Mouse (Mus musculus) embryonic facial prominence, embryonic 12.5 days (tissue): ENCODE results near the gene Pecam1. TPM values are rescaled to one million over a fixed set of nuclear protein-coding genes. Genes with fewer than 3 reads are reported as not detected.

Source experiments
- ATAC-seq: fragments of 200-750 bp; cut with Nextera tagmentation; 2 replicates; pipeline ENCODE4 v1.8.0; 2017; ENCODE audit not compliant: insufficient number of reproducible peaks, insufficient read depth, low FRiP score, low TSS enrichment
- H3K27ac ChIP-seq: fragments of 300-500 bp; sonication (generic); 2 replicates; pipeline ENCODE4 v1.5.1; 2016; ENCODE audit warnings: mild to moderate bottlenecking
- H3K27me3 ChIP-seq: fragments of 300-500 bp; sonication (generic); 2 replicates; pipeline ENCODE4 v1.6.1; 2016; ENCODE audit warnings: mild to moderate bottlenecking, moderate library complexity
- H3K36me3 ChIP-seq: fragments of 300-500 bp; sonication (generic); 2 replicates; pipeline ENCODE4 v1.6.1; 2016; ENCODE audit warnings: mild to moderate bottlenecking
- H3K4me1 ChIP-seq: fragments of 300-500 bp; sonication (generic); 2 replicates; pipeline ENCODE4 v1.6.1; 2016
- H3K4me2 ChIP-seq: fragments of 300-500 bp; sonication (generic); replicated peaks from 2 replicates; pipeline ENCODE4 v1.6.1; 2016; ENCODE audit warnings: mild to moderate bottlenecking, moderate library complexity
- H3K4me3 ChIP-seq: fragments of 300-500 bp; sonication (generic); 2 replicates; pipeline ENCODE4 v1.5.1; 2016; ENCODE audit warnings: mild to moderate bottlenecking
- H3K9ac ChIP-seq: fragments of 300-500 bp; sonication (generic); 2 replicates; pipeline ENCODE4 v1.6.1; 2016; ENCODE audit warnings: mild to moderate bottlenecking, moderate library complexity
- H3K9me3 ChIP-seq: fragments of 300-500 bp; sonication (generic); 2 replicates; pipeline ENCODE4 v1.6.1; 2016; ENCODE audit warnings: mild to moderate bottlenecking, moderate library complexity
- WGBS: fragments of 180-500 bp; shearing (Covaris S2); methylation state at CpG from one replicate; pipeline ENCODE4 v1.1.7; 2016; 5-methylcytosine and 5-hydroxymethylcytosine counted together
- polyA plus RNA-seq: library from polyadenylated mRNA; unstranded; fragments of >200 nt; fragmentation: Nextera tagmentation; extraction: Ambion mirVana; gene quantifications from 2 replicates; pipeline ENCODE4 v1.2.1, GENCODE M21; 2016

The Pecam1 gene
- polyA plus RNA-seq, 1 experiment from 2014 or later, result 30.5 TPM

- Histone ChIP-seq H3K4me2 (no peak overlapping the region), H3K36me3 (no peaks in the 10 kb centered on the region), H3K9me3 (no peaks in the 10 kb centered on the region), H3K27me3 (no peaks in the 10 kb centered on the region), H3K9ac (no peak overlapping the region), H3K4me3 (no peak overlapping the region), H3K27ac (no peak overlapping the region), H3K4me1 (peaks cover 14% of the 10 kb centered on the region)
- 85% methylated on average over 10 of the region's 10 CpGs for WGBS
- ATAC-seq, result no peak
These were observed 26.1 kb downstream of the Pecam1 start for GRCm38 (mm10) chr11:106724176-106724915.

- no peak for ATAC-seq
- no peak overlapping the region for H3K4me3 ChIP-seq
- peaks cover 13% of the 10 kb centered on the region for H3K4me1 ChIP-seq
- no peak overlapping the region for H3K4me2 ChIP-seq
- H3K36me3 ChIP-seq, result no peaks in the 10 kb centered on the region
- no peaks in the 10 kb centered on the region for H3K9me3 ChIP-seq
- 77% methylated on average over 15 of the region's 15 CpGs for WGBS
- no peak overlapping the region for H3K27ac ChIP-seq
- H3K9ac ChIP-seq, result no peak overlapping the region
- H3K27me3 ChIP-seq, result no peaks in the 10 kb centered on the region
These were observed 26.8 kb downstream of the Pecam1 start for GRCm38 (mm10) chr11:106723611-106724125.

- Histone ChIP-seq H3K4me2 (no peak overlapping the region), H3K4me3 (no peak overlapping the region), H3K27me3 (no peaks in the 10 kb centered on the region), H3K36me3 (no peaks in the 10 kb centered on the region), H3K9ac (no peak overlapping the region), H3K27ac (no peak overlapping the region), H3K9me3 (no peaks in the 10 kb centered on the region), H3K4me1 (peaks cover 5% of the 10 kb centered on the region; the same call in 1 of the 2 replicates)
- no peak for ATAC-seq
- WGBS, result 23% methylated on average over 5 of the region's 7 CpGs
These were observed 27.5 kb downstream of the Pecam1 start for GRCm38 (mm10) chr11:106722831-106723361.

GRCm38 (mm10) chr11:106720379-106720778 lies 30.0 kb downstream of the Pecam1 start:
- Histone ChIP-seq H3K27me3 (peaks cover 3% of the 10 kb centered on the region; the same call in 1 of the 2 replicates), H3K36me3 (no peaks in the 10 kb centered on the region), H3K4me2 (no peak overlapping the region), H3K4me1 (peaks cover 4% of the 10 kb centered on the region; the same call in 1 of the 2 replicates), H3K9ac (no peak overlapping the region), H3K4me3 (no peak overlapping the region), H3K27ac (no peak overlapping the region), H3K9me3 (no peaks in the 10 kb centered on the region)
- ATAC-seq, result no peak
- WGBS, result 71% methylated on average over 8 of the region's 8 CpGs

GRCm38 (mm10) chr11:106716568-106716967 lies 33.9 kb downstream of the Pecam1 start:
- Histone ChIP-seq H3K9ac (no peak overlapping the region), H3K27me3 (peaks cover 3% of the 10 kb centered on the region; the same call in 1 of the 2 replicates), H3K27ac (no peak overlapping the region), H3K9me3 (no peaks in the 10 kb centered on the region), H3K4me3 (no peak overlapping the region), H3K36me3 (no peaks in the 10 kb centered on the region), H3K4me1 (no peaks in the 10 kb centered on the region), H3K4me2 (no peak overlapping the region)
- WGBS, result 80% methylated on average over 5 of the region's 5 CpGs
- ATAC-seq, result no peak

GRCm38 (mm10) chr11:106715066-106715465 lies 35.4 kb downstream of the Pecam1 start:
- no peak overlapping the region for H3K9ac ChIP-seq
- WGBS, result 72% methylated on average over 6 of the region's 6 CpGs
- H3K4me3 ChIP-seq, result no peak overlapping the region
- no peaks in the 10 kb centered on the region for H3K4me1 ChIP-seq
- no peaks in the 10 kb centered on the region for H3K36me3 ChIP-seq
- peaks cover 3% of the 10 kb centered on the region; the same call in 1 of the 2 replicates for H3K27me3 ChIP-seq
- ATAC-seq, result no peak
- H3K4me2 ChIP-seq, result no peak overlapping the region
- peak overlapping the region; percentile 54; the same call in 1 of the 2 replicates for H3K27ac ChIP-seq
- no peaks in the 10 kb centered on the region for H3K9me3 ChIP-seq

- Histone ChIP-seq H3K4me1 (peaks cover 18% of the 10 kb centered on the region), H3K4me3 (no peak overlapping the region), H3K36me3 (no peaks in the 10 kb centered on the region), H3K9me3 (no peaks in the 10 kb centered on the region), H3K4me2 (no peak overlapping the region), H3K27ac (no peak overlapping the region), H3K27me3 (peaks cover 3% of the 10 kb centered on the region; the same call in 1 of the 2 replicates), H3K9ac (no peak overlapping the region)
- 67% methylated on average over 5 of the region's 5 CpGs for WGBS
- ATAC-seq, result no peak
These were observed 39.6 kb downstream of the Pecam1 start for GRCm38 (mm10) chr11:106710789-106711188.

GRCm38 (mm10) chr11:106709227-106709985 lies 41.0 kb downstream of the Pecam1 start:
- no peak for ATAC-seq
- H3K9ac ChIP-seq, result no peak overlapping the region
- no peaks in the 10 kb centered on the region for H3K9me3 ChIP-seq
- peaks cover 18% of the 10 kb centered on the region for H3K4me1 ChIP-seq
- 19% methylated on average over 15 of the region's 15 CpGs for WGBS
- H3K36me3 ChIP-seq, result no peaks in the 10 kb centered on the region
- H3K4me2 ChIP-seq, result peak overlapping the region; percentile 35
- no peak overlapping the region for H3K27ac ChIP-seq
- H3K27me3 ChIP-seq, result no peaks in the 10 kb centered on the region
- no peak overlapping the region for H3K4me3 ChIP-seq

GRCm38 (mm10) chr11:106707866-106708265 lies 42.6 kb downstream of the Pecam1 start:
- Histone ChIP-seq H3K9me3 (no peaks in the 10 kb centered on the region), H3K36me3 (no peaks in the 10 kb centered on the region), H3K27me3 (no peaks in the 10 kb centered on the region), H3K27ac (no peak overlapping the region), H3K9ac (no peak overlapping the region), H3K4me1 (peaks cover 18% of the 10 kb centered on the region), H3K4me3 (no peak overlapping the region), H3K4me2 (no peak overlapping the region)
- no peak for ATAC-seq
- WGBS, result 55% methylated on average over 3 of the region's 3 CpGs

GRCm38 (mm10) chr11:106707085-106707484 lies 43.3 kb downstream of the Pecam1 start:
- Histone ChIP-seq H3K9ac (no peak overlapping the region), H3K4me3 (no peak overlapping the region), H3K27ac (no peak overlapping the region), H3K9me3 (no peaks in the 10 kb centered on the region), H3K4me1 (peaks cover 18% of the 10 kb centered on the region), H3K27me3 (no peaks in the 10 kb centered on the region), H3K36me3 (no peaks in the 10 kb centered on the region), H3K4me2 (no peak overlapping the region)
- 53% methylated on average over 8 of the region's 8 CpGs for WGBS
- no peak for ATAC-seq

- H3K4me1 ChIP-seq, result peaks cover 18% of the 10 kb centered on the region
- H3K36me3 ChIP-seq, result no peaks in the 10 kb centered on the region
- H3K27me3 ChIP-seq, result no peaks in the 10 kb centered on the region
- H3K4me3 ChIP-seq, result no peak overlapping the region
- no peak overlapping the region for H3K4me2 ChIP-seq
- no peak overlapping the region for H3K9ac ChIP-seq
- ATAC-seq, result no peak
- no peak overlapping the region for H3K27ac ChIP-seq
- H3K9me3 ChIP-seq, result no peaks in the 10 kb centered on the region
- WGBS, result 23% methylated on average over 4 of the region's 4 CpGs
These were observed 44.2 kb downstream of the Pecam1 start for GRCm38 (mm10) chr11:106706212-106706611.
